Mouse (Mus musculus) midbrain, embryonic 13.5 days (tissue): ENCODE data around the gene Atp2a3. TPM values are rescaled to one million over a fixed set of nuclear protein-coding genes. Genes with fewer than 3 reads are reported as not detected.

Experiments used
- ATAC-seq: fragments of 200-750 bp; cut with Nextera tagmentation; 2 replicates; pipeline ENCODE4 v1.8.0; 2017; ENCODE audit warnings: mild to moderate bottlenecking, moderate TSS enrichment, moderate library complexity
- H3K27ac ChIP-seq: fragments of 300-500 bp; sonication (generic); 2 replicates; pipeline ENCODE4 v1.5.1; 2015; ENCODE audit warnings: inconsistent platforms, mild to moderate bottlenecking, moderate library complexity
- H3K27me3 ChIP-seq: fragments of 300-500 bp; sonication (generic); 2 replicates; pipeline ENCODE4 v1.6.1; 2015; ENCODE audit warnings: mild to moderate bottlenecking, inconsistent platforms
- H3K36me3 ChIP-seq: fragments of 300-500 bp; sonication (generic); 2 replicates; pipeline ENCODE4 v1.6.1; 2015; ENCODE audit warnings: mild to moderate bottlenecking, inconsistent platforms
- H3K4me1 ChIP-seq: fragments of 300-500 bp; sonication (generic); replicated peaks from 2 replicates; pipeline ENCODE4 v1.6.1; 2015; ENCODE audit warnings: inconsistent platforms
- H3K4me2 ChIP-seq: fragments of 300-500 bp; sonication (generic); replicated peaks from 2 replicates; pipeline ENCODE4 v1.6.1; 2015; ENCODE audit warnings: moderate library complexity, mild to moderate bottlenecking, inconsistent platforms
- H3K4me3 ChIP-seq: fragments of 300-500 bp; sonication (generic); replicated peaks from 2 replicates; pipeline ENCODE4 v1.5.1; 2015; ENCODE audit warnings: mild to moderate bottlenecking, inconsistent platforms
- H3K9ac ChIP-seq: fragments of 300-500 bp; sonication (generic); replicated peaks from 2 replicates; pipeline ENCODE4 v1.6.1; 2015; ENCODE audit warnings: mild to moderate bottlenecking, inconsistent platforms
- H3K9me3 ChIP-seq: fragments of 300-500 bp; sonication (generic); 2 replicates; pipeline ENCODE4 v1.6.1; 2016; ENCODE audit warnings: mild to moderate bottlenecking, inconsistent platforms
- WGBS: fragments of 180-500 bp; shearing (Covaris S2); methylation state at CpG from one replicate; pipeline ENCODE4 v1.1.7; 2015; 5-methylcytosine and 5-hydroxymethylcytosine counted together
- microRNA-seq: library from miRNA; unstranded; fragments of <30 nt; microRNA quantifications from one replicate; pipeline ENCODE4, GENCODE M21; 2016
- polyA plus RNA-seq: library from polyadenylated mRNA; unstranded; fragments of >200 nt; fragmentation: Nextera tagmentation; extraction: Ambion mirVana; gene quantifications from 2 replicates; pipeline ENCODE4 v1.2.1, GENCODE M21; 2015

The Atp2a3 gene
- polyA plus RNA-seq, 1 experiment from 2014 or later: 0.48 TPM

GRCm38 (mm10) chr11:73024236-73024904, 63.4 kb downstream of the Atp2a3 start:
- no peak overlapping the region for H3K4me3 ChIP-seq
- WGBS: 71% methylated on average over 7 of the region's 7 CpGs
- peaks cover 29% of the 10 kb centered on the region for H3K4me1 ChIP-seq
- H3K9me3 ChIP-seq: no peaks in the 10 kb centered on the region
- 0 out of 2 replicates have a peak overlapping the region, but pooled peaks have one; percentile 15 for H3K9ac ChIP-seq
- H3K4me2 ChIP-seq: no peak overlapping the region
- H3K27me3 ChIP-seq: peaks cover 24% of the 10 kb centered on the region
- no peaks in the 10 kb centered on the region for H3K36me3 ChIP-seq
- no peak overlapping the region for H3K27ac ChIP-seq
- no peak for ATAC-seq

GRCm38 (mm10) chr11:73026961-73027360, 66.0 kb downstream of the Atp2a3 start:
- H3K27me3 ChIP-seq: peaks cover under 1% of the 10 kb centered on the region
- no peaks in the 10 kb centered on the region for H3K36me3 ChIP-seq
- H3K9ac ChIP-seq: no peak overlapping the region
- H3K27ac ChIP-seq: no peak overlapping the region
- H3K4me1 ChIP-seq: peaks cover 25% of the 10 kb centered on the region
- H3K4me3 ChIP-seq: no peak overlapping the region
- no peak overlapping the region for H3K4me2 ChIP-seq
- no peaks in the 10 kb centered on the region for H3K9me3 ChIP-seq
- no peak for ATAC-seq
- WGBS: 68% methylated on average over 8 of the region's 8 CpGs

GRCm38 (mm10) chr11:73030821-73031498, 70.0 kb downstream of the Atp2a3 start:
- H3K27me3 ChIP-seq: no peaks in the 10 kb centered on the region
- 23% methylated on average over 20 of the region's 20 CpGs for WGBS

GRCm38 (mm10) chr11:73031536-73031935, 70.6 kb downstream of the Atp2a3 start:
- Histone ChIP-seq H3K27me3 (no peaks in the 10 kb centered on the region), H3K9me3 (no peaks in the 10 kb centered on the region), H3K27ac (peak overlapping the region; percentile 85), H3K4me3 (no peak overlapping the region), H3K4me1 (peaks cover 11% of the 10 kb centered on the region), H3K9ac (peak overlapping the region; percentile 64), H3K4me2 (peak overlapping the region; percentile 65), H3K36me3 (peaks cover 7% of the 10 kb centered on the region)
- WGBS: 58% methylated on average over 5 of the region's 5 CpGs
- ATAC-seq: no peak; the same call in 1 of the 2 replicates

More at GRCm38 (mm10) chr11:73030821-73031498, 70.0 kb downstream of the Atp2a3 start:
- peak overlapping the region; percentile 65 for H3K4me2 ChIP-seq
- peaks cover 11% of the 10 kb centered on the region for H3K4me1 ChIP-seq
- peak; percentile 94 for ATAC-seq
- H3K9ac ChIP-seq: peak overlapping the region; percentile 64
- H3K36me3 ChIP-seq: peaks cover 4% of the 10 kb centered on the region
- H3K9me3 ChIP-seq: no peaks in the 10 kb centered on the region
- peak overlapping the region; percentile 33 for H3K4me3 ChIP-seq
- peak overlapping the region; percentile 85 for H3K27ac ChIP-seq

GRCm38 (mm10) chr11:73036077-73036476, 75.1 kb downstream of the Atp2a3 start:
- Histone ChIP-seq H3K4me1 (peaks cover 7% of the 10 kb centered on the region), H3K36me3 (peaks cover 34% of the 10 kb centered on the region), H3K4me3 (no peak overlapping the region), H3K9me3 (no peaks in the 10 kb centered on the region), H3K27ac (no peak overlapping the region), H3K27me3 (no peaks in the 10 kb centered on the region), H3K9ac (no peak overlapping the region), H3K4me2 (no peak overlapping the region)
- ATAC-seq: no peak
- WGBS: 88% methylated on average over 7 of the region's 7 CpGs

- no peak overlapping the region for H3K27ac ChIP-seq
- 67% methylated on average over 6 of the region's 6 CpGs for WGBS
- no peaks in the 10 kb centered on the region for H3K9me3 ChIP-seq
- no peaks in the 10 kb centered on the region for H3K4me1 ChIP-seq
- peaks cover 41% of the 10 kb centered on the region for H3K36me3 ChIP-seq
- no peak for ATAC-seq
- H3K27me3 ChIP-seq: no peaks in the 10 kb centered on the region
- H3K4me3 ChIP-seq: no peak overlapping the region
- H3K9ac ChIP-seq: no peak overlapping the region
- H3K4me2 ChIP-seq: no peak overlapping the region
These were observed 75.9 kb downstream of the Atp2a3 start for GRCm38 (mm10) chr11:73036889-73037288.

GRCm38 (mm10) chr11:73037691-73038090, 76.7 kb downstream of the Atp2a3 start:
- Histone ChIP-seq H3K36me3 (peaks cover 41% of the 10 kb centered on the region), H3K27ac (no peak overlapping the region)
- WGBS: 76% methylated on average over 3 of the region's 3 CpGs

GRCm38 (mm10) chr11:73039102-73039799, 78.3 kb downstream of the Atp2a3 start:
- peaks cover 36% of the 10 kb centered on the region for H3K36me3 ChIP-seq
- whole genome bisulfite sequencing: 63% methylated on average over 9 of the region's 9 CpGs
- no peak overlapping the region for H3K4me2 ChIP-seq
- ATAC-seq: peak; percentile 81
- H3K4me3 ChIP-seq: no peak overlapping the region
- H3K9ac ChIP-seq: no peak overlapping the region
- no peak overlapping the region for H3K27ac ChIP-seq
- H3K4me1 ChIP-seq: no peaks in the 10 kb centered on the region
- H3K9me3 ChIP-seq: no peaks in the 10 kb centered on the region
- no peaks in the 10 kb centered on the region for H3K27me3 ChIP-seq

More at GRCm38 (mm10) chr11:73037691-73038090, 76.7 kb downstream of the Atp2a3 start:
- H3K4me3 ChIP-seq: no peak overlapping the region
- no peak for ATAC-seq
- no peak overlapping the region for H3K9ac ChIP-seq
- H3K9me3 ChIP-seq: no peaks in the 10 kb centered on the region
- H3K4me1 ChIP-seq: no peaks in the 10 kb centered on the region
- H3K27me3 ChIP-seq: no peaks in the 10 kb centered on the region
- H3K4me2 ChIP-seq: no peak overlapping the region

Small RNA genes lying within 50 kb of the gene (microRNA-seq; reads per million reads assigned to microRNA genes)
- gene Gm44467: not detected

Other genes starting within 250 kb of the Atp2a3 start
- gene Cyb5d2, start 165.0 kb upstream of the Atp2a3 start, polyA plus RNA-seq: 7.0 and 7.7 TPM in 2 replicates
- gene Zzef1, start 164.9 kb upstream of the Atp2a3 start, polyA plus RNA-seq: 14.2 TPM in 2 replicates
- 0.41 and 0.58 TPM in 2 replicates for gene P2rx1, start 37.9 kb downstream of the Atp2a3 start, polyA plus RNA-seq
- 17.1 and 17.5 TPM in 2 replicates for gene Camkk1, start 57.8 kb downstream of the Atp2a3 start, polyA plus RNA-seq
- gene Ncbp3, start 86.6 kb downstream of the Atp2a3 start, polyA plus RNA-seq: 13.5 and 14.2 TPM in 2 replicates
- 0.21 and 0.28 TPM in 2 replicates for gene Itgae, start 129.4 kb downstream of the Atp2a3 start, polyA plus RNA-seq
- 5.2 and 5.6 TPM in 2 replicates for gene Haspin, start 177.1 kb downstream of the Atp2a3 start, polyA plus RNA-seq
- 0.20 and 0.31 TPM in 2 replicates for gene P2rx5, start 199.3 kb downstream of the Atp2a3 start, polyA plus RNA-seq
- gene Emc6, start 215.9 kb downstream of the Atp2a3 start, polyA plus RNA-seq: 122 and 123 TPM in 2 replicates
- gene Tax1bp3, start 215.9 kb downstream of the Atp2a3 start, polyA plus RNA-seq: 193 and 195 TPM in 2 replicates
- 21.1 and 22.1 TPM in 2 replicates for gene Ctns, start 237.9 kb downstream of the Atp2a3 start, polyA plus RNA-seq
- 1.7 and 1.8 TPM in 2 replicates for gene Shpk, start 238.3 kb downstream of the Atp2a3 start, polyA plus RNA-seq